Mouse (Mus musculus) cerebellum, adult 8-10 months (tissue): ENCODE measurements at regions not wholly inside any gene's neighbourhood (a gene's known extent, or its start where the extent isn't known, plus 50 kb on each side); places are given as distances from the start of the nearest gene placed in this dataset.

ENCODE experiments used
- DNase-seq: peaks from one replicate; pipeline ENCODE4 v3.0.0; 2022

- no peak for DNase-seq
Observed at GRCm38 (mm10) chr6:126350476-126350875, 183.8 kb upstream of the Ntf3 start.

GRCm38 (mm10) chr6:126349905-126350304, 183.2 kb upstream of the Ntf3 start:
- peak; percentile 32 for DNase-seq

GRCm38 (mm10) chr6:126345221-126345620, 178.5 kb upstream of the Ntf3 start:
- no peak for DNase-seq

GRCm38 (mm10) chr6:126340098-126340610, 173.4 kb upstream of the Ntf3 start:
- DNase-seq: peak; percentile 75

- DNase-seq: no peak
Observed at GRCm38 (mm10) chr6:126337711-126338110, 171.0 kb upstream of the Ntf3 start.

- DNase-seq: no peak
Observed at GRCm38 (mm10) chr6:126334258-126334657, 167.5 kb upstream of the Ntf3 start.

- no peak for DNase-seq
Observed at GRCm38 (mm10) chr6:126327187-126327586, 160.5 kb upstream of the Ntf3 start.

- no peak for DNase-seq
Observed at GRCm38 (mm10) chr6:126318523-126318922, 151.8 kb upstream of the Ntf3 start.

- no peak for DNase-seq
Observed at GRCm38 (mm10) chr6:126310786-126311480, 144.2 kb upstream of the Ntf3 start.

- DNase-seq: no peak
Observed at GRCm38 (mm10) chr6:126303086-126303485, 136.4 kb upstream of the Ntf3 start.

GRCm38 (mm10) chr6:126291581-126291980, 124.9 kb upstream of the Ntf3 start:
- DNase-seq: no peak

- DNase-seq: no peak
Observed at GRCm38 (mm10) chr6:126287166-126287565, 120.5 kb upstream of the Ntf3 start.

- no peak for DNase-seq
Observed at GRCm38 (mm10) chr6:126286201-126286600, 119.5 kb upstream of the Ntf3 start.

- DNase-seq: peak; percentile 12
Observed at GRCm38 (mm10) chr6:126284409-126284808, 117.7 kb upstream of the Ntf3 start.

- no peak for DNase-seq
Observed at GRCm38 (mm10) chr6:126280352-126280751, 113.6 kb upstream of the Ntf3 start.

GRCm38 (mm10) chr6:126245986-126246385, 79.3 kb upstream of the Ntf3 start:
- no peak for DNase-seq

GRCm38 (mm10) chr6:126245431-126245830, 78.7 kb upstream of the Ntf3 start:
- no peak for DNase-seq

GRCm38 (mm10) chr6:126242299-126242698, 75.6 kb upstream of the Ntf3 start:
- no peak for DNase-seq

- DNase-seq: no peak
Observed at GRCm38 (mm10) chr6:126240256-126240655, 73.5 kb upstream of the Ntf3 start.
